Mouse (Mus musculus) adrenal gland, postnatal 25 days (tissue): ENCODE measurements around the gene Stoml1. TPM values are rescaled to one million over a fixed set of nuclear protein-coding genes. Genes with fewer than 3 reads are reported as not detected.

Source experiments
- DNase-seq: peaks from one replicate; pipeline ENCODE4 v3.0.0; 2021; ENCODE audit warnings: mixed read lengths
- microRNA-seq, 2 experiments: library from miRNA; unstranded; fragments of <30 nt; microRNA quantifications; one replicate each; pipeline ENCODE4 v1.2.0; 2021
- total RNA-seq: library from RNA; stranded (reverse); gene quantifications from 2 replicates; pipeline ENCODE4 v1.2.3, GENCODE M21; 2021

Gene Stoml1
- total RNA-seq, 1 experiment from 2014 or later = 29.6 TPM

GRCm38 (mm10) chr9:58303599-58304271 lies 50.8 kb downstream of the Stoml1 start:
- no peak for DNase-seq

GRCm38 (mm10) chr9:58305686-58306085 lies 52.7 kb downstream of the Stoml1 start:
- no peak for DNase-seq

- DNase-seq = no peak
These were observed 55.4 kb downstream of the Stoml1 start for GRCm38 (mm10) chr9:58308395-58308794.

GRCm38 (mm10) chr9:58310043-58310660 lies 57.2 kb downstream of the Stoml1 start:
- DNase-seq = no peak

- no peak for DNase-seq
These were observed 58.4 kb downstream of the Stoml1 start for GRCm38 (mm10) chr9:58311191-58311910.

Small RNA genes within 50 kb of the gene (microRNA-seq; reads per million reads assigned to microRNA genes)
- gene Mir6385 = 0 reads per million in 2 experiments

Other genes with a start within 250 kb of the Stoml1 start
- 6,596 and 7,089 TPM in 2 replicates for gene Cyp11a1, start 246.8 kb upstream of the Stoml1 start, total RNA-seq
- 1.6 and 2.1 TPM in 2 replicates for gene Stra6, start 189.4 kb upstream of the Stoml1 start, total RNA-seq
- 0.39 and 0.76 TPM in 2 replicates for gene Ccdc33, start 134.3 kb upstream of the Stoml1 start, total RNA-seq
- gene Islr, start 48.9 kb upstream of the Stoml1 start, total RNA-seq = 10.0 and 13.3 TPM in 2 replicates
- gene Islr2, start 48.8 kb upstream of the Stoml1 start, total RNA-seq = 0.64 and 1.7 TPM in 2 replicates
- 23.6 and 35.1 TPM in 2 replicates for gene Pml, start 3.4 kb upstream of the Stoml1 start, total RNA-seq
- 15.1 and 15.8 TPM in 2 replicates for gene Loxl1, start 60.0 kb downstream of the Stoml1 start, total RNA-seq
- not detected in 2 replicates for gene Tbc1d21, start 117.3 kb downstream of the Stoml1 start, total RNA-seq
- 8.0 and 10.2 TPM in 2 replicates for gene Insyn1, start 235.4 kb downstream of the Stoml1 start, total RNA-seq